Mouse (Mus musculus): ENCODE measurements around the gene Dennd2c. TPM values are rescaled to one million over a fixed set of nuclear protein-coding genes. Genes with fewer than 3 reads are reported as not detected.
A peak's percentile ranks its signal among the peaks of the same experiment; 100 is the strongest.
"Not testable (repeated sequence)": the region's sequence is repeated elsewhere in the genome, so short reads cannot be mapped to it uniquely, and the experiment has no call there.

Dennd2c gene
- total RNA-seq, 4 experiments from 2014 or later, result 0.28 to 0.93 (median 0.48) TPM

- DNase-seq (ENCODE audit: low spot score in 2 of 2), result no peak
Observed at GRCm38 (mm10) chr3:103159232-103159900, 57.0 kb downstream of the Dennd2c start.

- DNase-seq (ENCODE audit: low spot score in 2 of 2), result peak; percentile 25 to 63
Observed at GRCm38 (mm10) chr3:103169771-103170170, 67.4 kb downstream of the Dennd2c start.

- DNase-seq (ENCODE audit: low spot score in 2 of 2), result peak; percentile 97 to 98
Observed at GRCm38 (mm10) chr3:103171505-103172267, 69.3 kb downstream of the Dennd2c start, which contains the start of gene Bcas2. Gene Bcas2 (plus strand): TSS chr3:103171655.

- no peak for DNase-seq (ENCODE audit: low spot score in 2 of 2)
Observed at GRCm38 (mm10) chr3:103172615-103173014, 70.2 kb downstream of the Dennd2c start.

- no peak for DNase-seq (ENCODE audit: low spot score in 2 of 2)
Observed at GRCm38 (mm10) chr3:103176740-103177139, 74.3 kb downstream of the Dennd2c start.

- no peak for DNase-seq (ENCODE audit: low spot score in 2 of 2)
Observed at GRCm38 (mm10) chr3:103179527-103179926, 77.1 kb downstream of the Dennd2c start.

GRCm38 (mm10) chr3:103181171-103181570 is 78.8 kb downstream of the Dennd2c start:
- no peak for DNase-seq (ENCODE audit: low spot score in 2 of 2)

GRCm38 (mm10) chr3:103182821-103183220 is 80.4 kb downstream of the Dennd2c start:
- no peak for DNase-seq (ENCODE audit: low spot score in 2 of 2)

- DNase-seq (ENCODE audit: low spot score in 2 of 2), result not testable (repeated sequence)
Observed at GRCm38 (mm10) chr3:103184467-103184866, 82.1 kb downstream of the Dennd2c start.

- DNase-seq (ENCODE audit: low spot score in 2 of 2), result no peak
Observed at GRCm38 (mm10) chr3:103188451-103188850, 86.0 kb downstream of the Dennd2c start.

GRCm38 (mm10) chr3:103188856-103189255 is 86.5 kb downstream of the Dennd2c start:
- DNase-seq (ENCODE audit: low spot score in 2 of 2), result no peak

GRCm38 (mm10) chr3:103192161-103192560 is 89.8 kb downstream of the Dennd2c start:
- DNase-seq (ENCODE audit: low spot score in 2 of 2), result no peak

GRCm38 (mm10) chr3:103193186-103193585 is 90.8 kb downstream of the Dennd2c start:
- no peak for DNase-seq (ENCODE audit: low spot score in 2 of 2)

- no peak for DNase-seq (ENCODE audit: low spot score in 2 of 2)
Observed at GRCm38 (mm10) chr3:103196320-103196823, 94.0 kb downstream of the Dennd2c start.

- no peak for DNase-seq (ENCODE audit: low spot score in 2 of 2)
Observed at GRCm38 (mm10) chr3:103199386-103199785, 97.0 kb downstream of the Dennd2c start.

- DNase-seq (ENCODE audit: low spot score in 2 of 2), result not testable (repeated sequence)
Observed at GRCm38 (mm10) chr3:103201105-103201504, 98.7 kb downstream of the Dennd2c start.

- no peak for DNase-seq (ENCODE audit: low spot score in 2 of 2)
Observed at GRCm38 (mm10) chr3:103203554-103203953, 101.2 kb downstream of the Dennd2c start.

GRCm38 (mm10) chr3:103204445-103204844 is 102.0 kb downstream of the Dennd2c start:
- no peak for DNase-seq (ENCODE audit: low spot score in 2 of 2)

- no peak for DNase-seq (ENCODE audit: low spot score in 2 of 2)
Observed at GRCm38 (mm10) chr3:103206393-103206792, 104.0 kb downstream of the Dennd2c start.

- no peak for DNase-seq (ENCODE audit: low spot score in 2 of 2)
Observed at GRCm38 (mm10) chr3:103207749-103208148, 105.3 kb downstream of the Dennd2c start.

GRCm38 (mm10) chr3:103208237-103208636 is 105.8 kb downstream of the Dennd2c start:
- DNase-seq (ENCODE audit: low spot score in 2 of 2), result no peak

- DNase-seq (ENCODE audit: low spot score in 2 of 2), result no peak
Observed at GRCm38 (mm10) chr3:103211101-103211500, 108.7 kb downstream of the Dennd2c start.

Measured in left cerebral cortex, adult 8-10 months (tissue).